Mouse (Mus musculus) heart, adult 2 months (tissue): ENCODE measurements at regions not wholly inside any gene's neighbourhood (a gene's known extent, or its start where the extent isn't known, plus 50 kb on each side); places are given as distances from the start of the nearest gene placed in this dataset.
"Not testable (repeated sequence)": the region's sequence is repeated elsewhere in the genome, so short reads cannot be mapped to it uniquely, and the experiment has no call there.

Experiments
- DNase-seq, 2 experiments: peaks; one replicate each; pipeline ENCODE4 v3.0.0; 2021
- H3K27ac ChIP-seq: fragments of 200-600 bp; 2 replicates; pipeline ENCODE4 v1.8.1; 2022
- H3K27me3 ChIP-seq: fragments of 200-500 bp; 2 replicates; pipeline ENCODE4 v1.6.1; 2012; ENCODE audit warnings: mild to moderate bottlenecking, low read length, inconsistent platforms, mixed read lengths; ENCODE audit not compliant: control insufficient read depth, insufficient read depth
- H3K36me3 ChIP-seq: fragments of 200-500 bp; 2 replicates; pipeline ENCODE4 v1.6.1; 2012; ENCODE audit warnings: low read length, inconsistent platforms; ENCODE audit not compliant: control insufficient read depth, insufficient read depth
- H3K4me1 ChIP-seq: fragments of 200-500 bp; 2 replicates; pipeline ENCODE4 v1.6.1; 2011; ENCODE audit warnings: low read length; ENCODE audit not compliant: control insufficient read depth, insufficient read depth
- H3K4me3 ChIP-seq: fragments of 200-600 bp; 2 replicates; pipeline ENCODE4 v1.8.1; 2022
- H3K79me2 ChIP-seq: fragments of 200-500 bp; replicated peaks from 2 replicates; pipeline ENCODE4 v1.6.1; 2012; ENCODE audit warnings: mild to moderate bottlenecking, inconsistent platforms, low read length, moderate library complexity, mixed read lengths; ENCODE audit not compliant: control insufficient read depth, insufficient read depth
- H3K9ac ChIP-seq: fragments of 200-500 bp; 2 replicates; pipeline ENCODE4 v1.6.1; 2012; ENCODE audit warnings: low read depth, mild to moderate bottlenecking, control low read depth, inconsistent platforms, low read length, mixed read lengths
- CTCF ChIP-seq: fragments of 200-600 bp; IDR thresholded peaks from 2 replicates; pipeline ENCODE4 v1.8.1; 2022; ENCODE audit warnings: antibody characterized with exemption, mild to moderate bottlenecking, moderate library complexity
- EP300 ChIP-seq: fragments of 200-500 bp; IDR thresholded peaks from 2 replicates; pipeline ENCODE4 v1.6.1; 2011; ENCODE audit warnings: low read depth, low read length, control low read depth; ENCODE audit not compliant: insufficient read depth
- POLR2A ChIP-seq: fragments of 200-500 bp; IDR thresholded peaks from 2 replicates; pipeline ENCODE4 v1.6.1; 2011; ENCODE audit warnings: mild to moderate bottlenecking, low read depth, low read length, control low read depth; ENCODE audit not compliant: insufficient read depth
- WGBS: fragments of 180-500 bp; shearing (Covaris S2); methylation state at CpG from one replicate; pipeline ENCODE4 v1.1.7; 2018; 5-methylcytosine and 5-hydroxymethylcytosine counted together
- intact Hi-C: fragments of 180-260 bp; cut with DNase I; formaldehyde crosslinking; loops from one replicate; pipeline ENCODE4 v1.15.1; 2025

- intact Hi-C loops: no loop called here
- H3K27ac ChIP-seq: no peak overlapping the region
- H3K4me3 ChIP-seq: no peak overlapping the region
- no peaks in the 10 kb centered on the region for H3K79me2 ChIP-seq
- no peaks in the 10 kb centered on the region for H3K4me1 ChIP-seq
- no peak for DNase-seq
- no peaks in the 10 kb centered on the region for H3K36me3 ChIP-seq
- 65% methylated on average over 3 of the region's 3 CpGs for WGBS
- TF ChIP-seq CTCF (peak; percentile 30), POLR2A (no peak), EP300 (no peak)
- no peaks in the 10 kb centered on the region for H3K27me3 ChIP-seq
- no peak overlapping the region for H3K9ac ChIP-seq
Measured at GRCm38 (mm10) chr6:25026953-25027352, 70.9 kb upstream of the Tmem229a start.

- no peak for DNase-seq
- Histone ChIP-seq H3K27ac (no peak overlapping the region), H3K4me1 (no peaks in the 10 kb centered on the region), H3K4me3 (no peak overlapping the region), H3K9ac (no peak overlapping the region), H3K36me3 (no peaks in the 10 kb centered on the region), H3K27me3 (no peaks in the 10 kb centered on the region), H3K79me2 (no peaks in the 10 kb centered on the region)
- intact Hi-C loops: no loop called here
- WGBS: 10% methylated on average over 2 of the region's 2 CpGs
- TF ChIP-seq CTCF: peak; percentile 65
- TF ChIP-seq EP300: no peak
Measured at GRCm38 (mm10) chr6:25020005-25020772, 64.1 kb upstream of the Tmem229a start.

- H3K27me3 ChIP-seq: no peaks in the 10 kb centered on the region
- H3K9ac ChIP-seq: no peak overlapping the region
- H3K79me2 ChIP-seq: no peaks in the 10 kb centered on the region
- intact Hi-C loops: no loop called here
- no peak overlapping the region for H3K4me3 ChIP-seq
- H3K4me1 ChIP-seq: no peaks in the 10 kb centered on the region
- TF ChIP-seq CTCF (no peak), POLR2A (no peak)
- H3K27ac ChIP-seq: no peak overlapping the region
- no peak for DNase-seq
- 68% methylated on average over 3 of the region's 3 CpGs for WGBS
- H3K36me3 ChIP-seq: no peaks in the 10 kb centered on the region
Measured at GRCm38 (mm10) chr6:25013288-25013606, 57.1 kb upstream of the Tmem229a start.

GRCm38 (mm10) chr6:25012376-25013287 lies 56.5 kb upstream of the Tmem229a start:
- no peaks in the 10 kb centered on the region for H3K4me1 ChIP-seq
- H3K4me3 ChIP-seq: no peak overlapping the region
- no peak overlapping the region for H3K27ac ChIP-seq
- no peak for DNase-seq
- no peaks in the 10 kb centered on the region for H3K79me2 ChIP-seq
- no peak overlapping the region for H3K9ac ChIP-seq
- TF ChIP-seq EP300 (no peak), POLR2A (no peak), CTCF (no peak)
- H3K36me3 ChIP-seq: no peaks in the 10 kb centered on the region
- intact Hi-C loops: no loop called here
- WGBS: 21% methylated on average over 2 of the region's 2 CpGs
- H3K27me3 ChIP-seq: no peaks in the 10 kb centered on the region

GRCm38 (mm10) chr6:25008856-25009255 lies 52.8 kb upstream of the Tmem229a start:
- H3K4me1 ChIP-seq, H3K4me3 ChIP-seq, intact Hi-C loops, H3K36me3 ChIP-seq, H3K27me3 ChIP-seq, H3K79me2 ChIP-seq, DNase-seq, H3K27ac ChIP-seq, H3K9ac ChIP-seq: not testable (repeated sequence)
